Mouse (Mus musculus): ENCODE data around the gene Mrgpra9. TPM values are rescaled to one million over a fixed set of nuclear protein-coding genes. Genes with fewer than 3 reads are reported as not detected.
"Not testable (repeated sequence)": the region's sequence is repeated elsewhere in the genome, so short reads cannot be mapped to it uniquely, and the experiment has no call there.

Mrgpra9 gene
- polyA plus RNA-seq (2015; fragmentation: Nextera tagmentation; extraction: Ambion mirVana): not detected in 2 replicates

DNA sequence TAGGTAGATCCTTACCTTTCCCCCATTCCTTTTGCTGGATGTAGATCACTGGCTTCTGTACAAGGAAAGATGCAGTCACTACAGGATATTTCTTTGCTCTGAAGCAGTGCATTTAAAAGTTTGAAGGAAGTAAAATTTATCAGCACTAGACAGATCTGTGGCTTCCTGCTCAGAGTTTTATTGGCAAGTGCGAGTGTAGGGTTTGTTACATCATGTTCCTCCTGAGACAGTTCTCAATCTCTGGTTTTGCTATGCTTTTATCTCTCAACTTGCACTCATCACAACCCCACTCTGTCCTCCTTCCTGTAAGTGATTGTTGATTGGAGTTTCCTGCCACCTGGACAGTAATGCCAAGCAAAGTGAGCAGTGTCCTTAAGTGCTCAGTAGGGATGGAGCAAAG lies at the start of gene Mrgpra9:
Gene Mrgpra9 (minus strand): TSS at position 79 of the 400 bp plus-strand sequence.
- no peak for ATAC-seq (replicated peaks; ENCODE audit: low FRiP score)
- 50% methylated on average over 1 of the region's 1 CpGs for WGBS
- Histone ChIP-seq H3K4me3 (replicated peaks) (no peak within 1 kb of the TSS), H3K4me1 (no peaks in the 10 kb centered on the region), H3K27ac (no peak within 1 kb of the TSS), H3K4me2 (no peak within 1 kb of the TSS), H3K9me3 (replicated peaks) (no peaks in the 10 kb centered on the region), H3K36me3 (no peaks in the 10 kb centered on the region), H3K9ac (no peak within 1 kb of the TSS), H3K27me3 (no peaks in the 10 kb centered on the region)

DNA sequence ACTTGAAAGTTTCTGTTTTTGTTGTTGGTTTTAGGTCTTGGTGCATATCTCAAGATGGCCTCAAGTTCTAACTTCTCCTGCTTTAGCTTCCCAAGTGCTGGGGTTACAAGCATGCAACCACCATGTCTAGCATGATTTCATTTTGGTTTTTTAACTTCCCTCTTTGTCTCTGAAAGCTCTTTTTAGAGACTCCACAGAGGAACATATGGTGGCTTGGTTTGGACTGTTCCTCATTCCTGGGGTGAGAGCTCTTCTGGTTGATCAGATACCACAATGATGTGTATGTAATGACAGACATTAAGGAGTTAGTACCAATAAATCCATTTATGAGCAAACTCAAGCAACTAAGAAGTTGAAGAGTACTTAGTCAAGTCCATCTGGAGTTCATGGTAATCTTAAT lies 47.0 kb upstream of the Mrgpra9 start:
- H3K4me1 ChIP-seq; H3K27ac ChIP-seq; H3K9me3 ChIP-seq (replicated peaks); H3K27me3 ChIP-seq; H3K4me3 ChIP-seq (replicated peaks); ATAC-seq (replicated peaks; ENCODE audit: low FRiP score); H3K9ac ChIP-seq; H3K36me3 ChIP-seq; H3K4me2 ChIP-seq: not testable (repeated sequence)

DNA sequence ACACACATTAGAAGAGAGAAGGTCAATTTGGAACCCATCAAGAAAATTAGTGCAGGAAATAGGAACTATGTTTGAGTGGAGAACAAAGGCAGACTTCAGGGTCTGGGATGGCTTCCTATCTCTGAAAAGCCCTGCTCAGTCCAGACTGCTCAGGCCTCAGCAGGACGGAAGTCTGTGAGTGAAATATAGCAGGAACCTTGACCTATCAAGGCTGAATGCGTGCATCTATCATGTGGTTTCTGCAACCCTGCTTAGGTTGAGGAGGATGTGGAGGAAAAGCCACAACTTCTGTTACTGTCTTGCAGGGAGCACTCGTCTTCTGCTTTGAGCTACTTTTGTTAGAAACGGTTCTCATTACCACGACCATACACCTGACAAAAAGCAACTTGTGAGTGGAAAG lies 18.9 kb upstream of the Mrgpra9 start:
- 80% methylated on average over 5 of the region's 5 CpGs for WGBS
- not testable (repeated sequence) for H3K4me3 ChIP-seq (replicated peaks)

DNA sequence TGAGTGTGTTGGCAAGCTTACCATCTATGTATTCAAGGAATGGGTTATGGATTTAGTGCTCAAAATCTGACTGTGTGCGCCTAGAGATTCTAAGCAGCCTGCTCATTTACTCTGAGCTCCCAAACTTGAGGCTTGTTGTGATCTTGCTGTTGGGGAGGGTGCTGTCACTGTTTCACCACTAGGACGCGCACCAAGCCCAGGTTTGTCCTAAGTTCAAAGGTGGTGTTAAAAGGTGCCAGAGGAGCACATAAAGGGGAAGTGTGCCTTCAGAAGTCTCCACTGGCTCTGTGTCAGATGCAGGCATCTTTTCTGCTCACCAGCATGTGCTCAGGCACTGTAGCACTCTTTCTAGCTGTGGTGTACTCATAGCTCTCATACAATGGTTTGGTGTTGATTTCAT lies 8.0 kb downstream of the Mrgpra9 start:
- ATAC-seq (replicated peaks; ENCODE audit: low FRiP score): no peak
- Histone ChIP-seq H3K36me3 (no peaks in the 10 kb centered on the region), H3K27me3 (no peaks in the 10 kb centered on the region), H3K9ac (no peak overlapping the region), H3K4me1 (no peaks in the 10 kb centered on the region), H3K27ac (no peak overlapping the region), H3K9me3 (replicated peaks) (no peaks in the 10 kb centered on the region), H3K4me3 (replicated peaks) (no peak overlapping the region), H3K4me2 (no peak overlapping the region)
- WGBS: 59% methylated on average over 3 of the region's 3 CpGs

More for the DNA sequence above, 18.9 kb upstream of the Mrgpra9 start:
- not testable (repeated sequence) for H3K27ac ChIP-seq; H3K36me3 ChIP-seq; H3K27me3 ChIP-seq; H3K4me2 ChIP-seq; H3K9ac ChIP-seq; ATAC-seq (replicated peaks; ENCODE audit: low FRiP score); H3K4me1 ChIP-seq; H3K9me3 ChIP-seq (replicated peaks)

DNA sequence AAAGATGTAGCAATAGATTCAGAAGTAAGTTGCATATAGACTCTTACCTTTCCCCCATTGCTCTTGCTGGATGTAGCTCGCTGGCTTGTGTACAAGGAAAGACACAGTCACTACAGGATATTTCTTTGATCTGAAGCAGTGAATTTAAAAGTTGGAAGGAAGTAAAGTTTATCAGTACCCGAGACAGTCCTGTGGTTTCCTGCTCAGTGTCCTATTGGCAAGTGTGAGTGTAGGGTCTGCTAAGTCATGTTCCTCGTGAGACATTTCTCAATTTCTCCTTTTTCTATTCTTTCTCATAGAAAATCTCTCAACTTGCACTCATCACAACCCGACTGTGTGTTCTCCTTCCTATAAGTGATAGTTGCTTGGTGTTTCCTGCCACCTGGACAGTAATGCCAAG lies 47.8 kb downstream of the Mrgpra9 start, which contains the start of gene Mrgpra6:
Gene Mrgpra6 (minus strand): TSS at position 91 of the 400 bp plus-strand sequence.
- ATAC-seq (replicated peaks; ENCODE audit: low FRiP score): no peak
- Histone ChIP-seq H3K9ac (no peak within 1 kb of the TSS), H3K4me3 (replicated peaks) (no peak within 1 kb of the TSS), H3K27ac (no peak within 1 kb of the TSS), H3K36me3 (no peaks in the 10 kb centered on the region), H3K27me3 (no peaks in the 10 kb centered on the region), H3K4me1 (no peaks in the 10 kb centered on the region), H3K9me3 (replicated peaks) (no peaks in the 10 kb centered on the region), H3K4me2 (no peak within 1 kb of the TSS)
- 75% methylated on average over 4 of the region's 4 CpGs for WGBS

DNA sequence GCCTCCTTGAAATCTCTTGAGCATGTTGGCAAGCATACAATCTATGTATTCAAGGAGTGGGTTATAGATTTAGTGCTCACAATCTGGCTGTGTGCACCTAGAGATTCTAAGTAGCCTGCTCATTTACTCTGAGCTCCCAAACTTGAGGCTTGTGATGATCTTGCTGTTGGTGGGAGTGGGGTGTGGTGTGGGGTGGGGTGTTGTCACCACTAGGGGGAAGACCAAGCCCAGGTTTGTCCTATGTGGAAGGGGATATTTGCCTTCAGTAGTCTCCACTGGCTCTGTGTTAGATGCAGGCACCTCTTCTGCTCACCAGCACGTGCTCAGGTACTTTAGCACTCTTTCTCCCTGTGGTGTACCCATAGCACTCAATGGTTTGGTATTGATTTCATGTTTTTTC lies 57.4 kb downstream of the Mrgpra9 start:
- Histone ChIP-seq H3K4me2 (no peak overlapping the region), H3K4me1 (no peaks in the 10 kb centered on the region), H3K27ac (no peak overlapping the region), H3K27me3 (no peaks in the 10 kb centered on the region), H3K9ac (no peak overlapping the region), H3K4me3 (replicated peaks) (no peak overlapping the region), H3K36me3 (no peaks in the 10 kb centered on the region), H3K9me3 (replicated peaks) (no peaks in the 10 kb centered on the region)
- no peak for ATAC-seq (replicated peaks; ENCODE audit: low FRiP score)
- 73% methylated on average over 1 of the region's 1 CpGs for WGBS

Other genes starting within 250 kb of the Mrgpra9 start
- 18.8 and 19.4 TPM in 2 replicates for gene Spty2d1, start 244.4 kb downstream of the Mrgpra9 start, polyA plus RNA-seq (2015; fragmentation: Nextera tagmentation; extraction: Ambion mirVana)
- 28.1 and 30.2 TPM in 2 replicates for gene Tmem86a, start 202.2 kb downstream of the Mrgpra9 start, polyA plus RNA-seq (2015; fragmentation: Nextera tagmentation; extraction: Ambion mirVana)
- 0.66 and 0.92 TPM in 2 replicates for gene Ptpn5, start 119.2 kb downstream of the Mrgpra9 start, polyA plus RNA-seq (2015; fragmentation: Nextera tagmentation; extraction: Ambion mirVana)
- gene Mrgpra6, start 47.9 kb downstream of the Mrgpra9 start, polyA plus RNA-seq (2015; fragmentation: Nextera tagmentation; extraction: Ambion mirVana): not detected in 2 replicates
- gene Mrgpra1, start 101.4 kb upstream of the Mrgpra9 start, polyA plus RNA-seq (2015; fragmentation: Nextera tagmentation; extraction: Ambion mirVana): not detected in 2 replicates
- gene Mrgpra2a, start 199.3 kb upstream of the Mrgpra9 start, polyA plus RNA-seq (2015; fragmentation: Nextera tagmentation; extraction: Ambion mirVana): not detected in 2 replicates